Mouse (Mus musculus): ENCODE measurements around the gene Depdc5. TPM values are rescaled to one million over a fixed set of nuclear protein-coding genes. Genes with fewer than 3 reads are reported as not detected.

The Depdc5 gene
- total RNA-seq, 2 experiments from 2014 or later: 21.3 to 28.8 TPM

DNA sequence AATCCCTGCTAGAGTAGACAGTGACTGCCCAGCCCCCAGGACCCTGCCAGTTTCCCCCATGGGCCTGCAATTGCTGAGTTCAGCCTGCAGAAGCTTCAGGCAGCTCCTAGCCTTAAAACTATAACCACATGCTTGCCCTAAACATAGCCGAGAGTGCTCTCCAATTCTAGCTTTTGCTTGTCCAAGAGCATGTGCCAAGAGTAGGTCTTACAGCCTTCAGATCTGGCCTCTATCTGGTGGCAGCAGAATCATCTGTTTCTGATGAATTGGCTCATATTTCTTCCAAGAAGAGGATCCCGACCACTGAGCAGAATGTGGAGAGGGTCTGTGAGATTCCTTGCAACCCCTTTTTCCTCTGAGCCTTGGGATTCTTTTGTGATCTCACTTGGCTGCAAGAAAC, 131.0 kb downstream of the Depdc5 start:
- ATAC-seq (replicated peaks; ENCODE audit: low FRiP score, low TSS enrichment, poor library complexity, severe bottlenecking): no peak

- 0 out of 2 replicates have a peak, but pooled peaks have one; percentile 21 for ATAC-seq (replicated peaks; ENCODE audit: low FRiP score, low TSS enrichment, poor library complexity, severe bottlenecking)
These were observed 132.3 kb downstream of the Depdc5 start for GRCm38 (mm10) chr5:32995756-32996155.

- ATAC-seq (replicated peaks; ENCODE audit: low FRiP score, low TSS enrichment, poor library complexity, severe bottlenecking): no peak
These were observed 133.1 kb downstream of the Depdc5 start for GRCm38 (mm10) chr5:32996560-32996959.

DNA sequence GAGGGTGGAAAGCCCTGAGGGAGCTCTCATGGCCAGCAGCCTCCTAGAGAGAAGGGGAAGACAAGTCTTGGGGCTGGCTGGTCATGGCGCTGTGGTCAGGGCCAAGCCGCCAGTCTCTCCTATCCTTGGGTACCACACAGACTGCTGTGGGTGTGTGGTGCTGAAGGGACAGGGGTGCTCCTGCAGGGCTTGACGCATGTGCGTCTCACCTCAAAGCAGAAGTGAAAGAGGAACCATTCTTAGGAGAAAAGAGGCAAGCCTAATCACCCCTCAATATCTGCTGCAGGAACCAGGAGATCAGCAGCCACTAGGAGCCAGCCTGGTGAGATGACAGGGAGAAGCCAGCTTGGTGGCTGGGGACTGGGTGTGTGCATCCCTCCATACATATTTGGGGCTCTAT, 134.2 kb downstream of the Depdc5 start:
- ATAC-seq (replicated peaks; ENCODE audit: low FRiP score, low TSS enrichment, poor library complexity, severe bottlenecking): peak; percentile 54

DNA sequence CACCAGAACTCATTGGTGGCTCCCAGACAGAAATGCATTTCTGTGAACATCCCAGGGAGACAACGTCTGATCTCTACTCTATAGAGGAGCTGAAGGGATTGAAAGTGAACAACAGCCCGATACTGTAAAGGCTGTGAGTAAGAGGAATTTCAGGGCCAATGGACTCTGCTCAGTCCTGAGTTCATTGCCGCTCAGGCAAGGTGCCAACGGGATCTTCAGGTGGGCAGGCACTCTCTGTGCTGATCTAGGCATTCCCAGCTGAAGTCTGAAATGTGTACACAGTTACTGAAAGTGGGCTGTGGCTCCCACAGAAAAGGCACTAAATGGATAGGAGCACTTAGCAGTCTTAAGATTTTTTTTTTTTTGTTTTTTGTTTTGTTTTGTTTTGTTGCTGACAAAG, 135.3 kb downstream of the Depdc5 start:
- no peak for ATAC-seq (replicated peaks; ENCODE audit: low FRiP score, low TSS enrichment, poor library complexity, severe bottlenecking)

- ATAC-seq (replicated peaks; ENCODE audit: low FRiP score, low TSS enrichment, poor library complexity, severe bottlenecking): no peak
These were observed 137.6 kb downstream of the Depdc5 start for GRCm38 (mm10) chr5:33001111-33001510.

DNA sequence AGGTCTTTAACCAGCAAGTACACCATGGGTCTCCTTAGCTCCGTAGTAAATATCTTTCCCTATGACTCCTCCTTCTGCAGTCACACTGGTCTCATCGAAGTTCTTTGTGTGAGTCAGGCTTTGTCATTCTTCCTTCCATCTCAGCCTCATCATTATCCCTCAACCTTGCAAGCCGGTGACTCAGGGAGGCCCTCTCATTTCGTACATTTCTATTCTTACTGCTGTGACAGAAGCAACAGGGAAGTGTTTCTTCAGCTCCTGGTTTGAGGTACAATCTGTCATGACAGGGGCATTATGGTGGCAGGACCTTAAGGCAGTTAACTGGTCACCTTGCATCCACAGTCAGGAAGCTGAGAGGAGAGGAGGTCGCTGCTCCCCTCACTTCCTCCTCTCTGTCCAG, 139.3 kb downstream of the Depdc5 start:
- ATAC-seq (replicated peaks; ENCODE audit: low FRiP score, low TSS enrichment, poor library complexity, severe bottlenecking): no peak

- no peak for ATAC-seq (replicated peaks; ENCODE audit: low FRiP score, low TSS enrichment, poor library complexity, severe bottlenecking)
These were observed 140.0 kb downstream of the Depdc5 start for GRCm38 (mm10) chr5:33003500-33003899.

- no peak for ATAC-seq (replicated peaks; ENCODE audit: low FRiP score, low TSS enrichment, poor library complexity, severe bottlenecking)
These were observed 140.6 kb downstream of the Depdc5 start for GRCm38 (mm10) chr5:33004110-33004509.

DNA sequence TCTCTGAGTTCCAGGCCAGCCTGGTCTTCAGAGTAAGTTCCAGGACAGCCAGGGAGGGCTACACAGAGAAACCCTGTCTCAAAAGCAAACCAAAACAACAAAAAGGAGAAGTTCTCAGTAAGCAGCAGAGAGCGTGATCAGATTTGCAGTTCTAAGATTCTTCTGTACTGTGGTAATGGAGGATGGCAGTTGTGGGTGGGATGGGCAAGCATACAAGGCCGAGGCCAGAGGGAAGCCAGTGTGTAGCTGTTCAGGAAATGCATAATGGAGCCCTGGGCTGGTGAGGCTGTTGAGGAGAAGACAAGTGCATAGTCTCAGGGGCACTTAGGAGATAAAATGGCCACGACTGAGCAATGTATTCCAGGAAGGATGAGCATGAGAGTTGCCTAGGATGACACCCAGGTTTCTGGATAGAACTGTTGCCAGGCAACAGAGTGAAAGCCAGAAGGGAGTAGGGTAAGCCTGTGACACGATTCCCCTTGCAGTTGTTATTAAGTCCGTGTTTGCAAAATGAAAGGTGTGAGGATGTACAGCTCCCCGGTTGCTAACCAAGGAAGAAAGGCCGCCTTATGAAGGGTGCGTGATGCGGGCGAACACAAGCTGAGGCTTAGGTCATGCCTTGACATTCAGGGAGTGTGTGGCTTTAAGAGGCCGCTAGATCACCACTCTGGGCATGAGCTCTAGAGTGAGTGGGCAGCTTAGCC, 142.1 kb downstream of the Depdc5 start:
- ATAC-seq (replicated peaks; ENCODE audit: low FRiP score, low TSS enrichment, poor library complexity, severe bottlenecking): no peak

- no peak for ATAC-seq (replicated peaks; ENCODE audit: low FRiP score, low TSS enrichment, poor library complexity, severe bottlenecking)
These were observed 143.2 kb downstream of the Depdc5 start for GRCm38 (mm10) chr5:33006670-33007069.

DNA sequence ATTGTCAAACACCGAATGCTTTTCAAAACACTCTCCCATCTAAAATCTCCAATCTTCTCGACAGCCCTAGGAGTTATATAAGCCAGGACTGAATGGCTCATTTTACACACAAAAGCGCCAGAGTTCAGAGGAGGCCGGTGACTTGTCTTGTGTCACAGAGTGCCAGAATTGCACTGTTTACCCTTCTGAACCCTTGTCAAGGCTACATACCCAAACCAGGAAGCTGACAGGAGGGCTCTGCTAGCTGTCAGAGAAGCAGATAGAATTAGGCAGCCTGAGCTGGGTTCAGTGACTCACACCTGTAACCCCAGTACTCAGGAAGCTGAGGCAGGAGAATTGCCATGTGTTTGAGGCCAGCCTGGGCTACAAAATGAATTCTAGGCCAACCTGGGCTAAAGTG, 143.9 kb downstream of the Depdc5 start:
- ATAC-seq (replicated peaks; ENCODE audit: low FRiP score, low TSS enrichment, poor library complexity, severe bottlenecking): no peak

GRCm38 (mm10) chr5:33009301-33009700, 145.8 kb downstream of the Depdc5 start:
- ATAC-seq (replicated peaks; ENCODE audit: low FRiP score, low TSS enrichment, poor library complexity, severe bottlenecking): no peak

- ATAC-seq (replicated peaks; ENCODE audit: low FRiP score, low TSS enrichment, poor library complexity, severe bottlenecking): no peak
These were observed 146.6 kb downstream of the Depdc5 start for GRCm38 (mm10) chr5:33009818-33010812.

DNA sequence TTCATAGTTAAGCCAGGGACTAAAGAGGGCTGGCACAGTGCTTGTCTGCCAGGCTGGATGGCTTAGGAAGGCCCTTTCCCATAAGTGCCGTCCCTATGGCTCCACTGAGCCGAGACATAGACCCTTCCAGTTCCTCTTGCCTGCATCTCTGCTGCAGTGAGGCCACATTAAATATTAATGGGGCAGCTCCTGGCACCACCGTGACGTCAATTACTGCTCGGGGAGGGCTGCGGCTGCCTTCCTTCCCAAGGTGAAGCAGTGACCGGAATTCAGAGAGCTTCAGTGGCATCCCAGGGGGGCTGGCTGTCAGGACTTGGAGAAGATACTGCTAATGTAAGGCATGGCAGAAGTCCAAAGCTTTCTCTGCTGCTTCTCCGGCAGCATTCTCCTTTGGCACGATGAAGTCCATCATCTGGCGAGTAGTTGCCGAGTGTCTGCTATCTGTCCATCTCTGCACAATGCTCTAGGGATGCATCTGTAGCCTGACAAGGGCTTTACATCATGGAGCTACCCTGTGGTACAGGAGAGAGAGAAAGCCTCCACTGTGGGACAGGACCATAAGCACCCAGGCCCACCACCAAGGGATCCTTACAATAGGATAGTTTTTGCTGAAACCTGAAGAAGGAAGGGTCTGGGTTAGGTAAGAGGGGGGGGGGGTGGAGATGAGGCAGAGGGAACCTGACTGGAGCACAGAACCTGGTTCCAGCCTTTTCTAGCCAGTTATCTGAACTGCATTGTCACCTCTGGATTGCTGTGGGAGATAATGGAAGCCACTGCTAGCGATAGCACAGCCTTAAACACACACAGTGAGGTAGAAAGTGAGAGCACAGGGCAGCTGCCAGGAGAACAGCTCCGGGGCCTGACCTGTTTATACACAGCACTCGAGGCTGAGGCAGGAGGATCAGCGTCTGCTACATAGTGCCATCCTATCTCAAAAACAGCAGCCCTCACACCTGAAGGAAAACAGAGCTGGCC, 147.9 kb downstream of the Depdc5 start:
- ATAC-seq (replicated peaks; ENCODE audit: low FRiP score, low TSS enrichment, poor library complexity, severe bottlenecking): peak; percentile 28; the same call in 1 of the 2 replicates

DNA sequence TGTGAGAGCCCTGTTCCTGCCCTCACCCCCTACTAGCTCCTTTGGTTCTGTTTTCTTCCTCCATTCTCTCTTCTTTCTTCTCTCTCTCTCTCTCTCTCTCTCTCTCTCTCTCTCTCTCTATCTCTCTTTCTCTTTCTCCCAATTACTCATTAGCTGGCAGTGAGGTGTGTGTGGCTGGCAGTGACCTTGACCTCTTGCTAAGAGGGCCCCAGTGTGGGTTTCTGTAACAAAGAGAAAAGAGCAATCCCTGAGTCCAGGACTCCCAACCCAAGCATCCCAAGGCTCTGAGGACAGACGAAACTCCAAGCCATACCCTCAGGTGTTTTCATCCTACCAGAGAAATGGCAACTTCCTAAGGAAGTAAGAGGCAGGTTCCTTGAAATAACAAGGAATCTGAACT, 150.6 kb downstream of the Depdc5 start:
- no peak for ATAC-seq (replicated peaks; ENCODE audit: low FRiP score, low TSS enrichment, poor library complexity, severe bottlenecking)

- no peak for ATAC-seq (replicated peaks; ENCODE audit: low FRiP score, low TSS enrichment, poor library complexity, severe bottlenecking)
These were observed 152.1 kb downstream of the Depdc5 start for GRCm38 (mm10) chr5:33015579-33015978.

- ATAC-seq (replicated peaks; ENCODE audit: low FRiP score, low TSS enrichment, poor library complexity, severe bottlenecking): no peak
These were observed 154.7 kb downstream of the Depdc5 start for GRCm38 (mm10) chr5:33018189-33018560.
